Mouse (Mus musculus) G1E (cell line): ENCODE data around the gene Chkb.

Experiments used
- CTCF ChIP-seq: IDR thresholded peaks from 2 replicates; pipeline ENCODE4 v1.5.1; 2012; ENCODE audit warnings: low read depth, low read length, inconsistent platforms, mixed read lengths
- GATA1 ChIP-seq: IDR thresholded peaks from 2 replicates; pipeline ENCODE4 v1.6.1; 2012; ENCODE audit warnings: borderline replicate concordance, low read length, inconsistent platforms, mixed read lengths
- TAL1 ChIP-seq: conservative IDR thresholded peaks from 2 replicates; pipeline ENCODE4 v1.6.1; 2012; ENCODE audit warnings: low read depth, low read length, inconsistent platforms, mixed read lengths

- no peak for TF ChIP-seq CTCF
- no peak for TF ChIP-seq GATA1
- no peak for TF ChIP-seq TAL1
Observed at GRCm38 (mm10) chr15:89452906-89453864, 23.5 kb upstream of the Chkb start.
